Mouse (Mus musculus): ENCODE measurements around the gene Gm5431.

GRCm38 (mm10) chr11:48871201-48871772 is 30.7 kb downstream of the Gm5431 start, which contains the start of gene Irgm1:
- TF ChIP-seq CTCF (IDR thresholded peaks at IDR 0.05; ENCODE audit: control insufficient read depth, insufficient read depth, low read length) (no peak), POLR2A (IDR thresholded peaks at IDR 0.05; ENCODE audit: borderline replicate concordance, control insufficient read depth, low read depth, low read length) (no peak)

Measured in bone marrow, adult 2 months (tissue).